Mouse (Mus musculus) gastrocnemius, postnatal 14 days (tissue): Measurements from ENCODE around the gene Cubn. TPM values are rescaled to one million over a fixed set of nuclear protein-coding genes. Genes with fewer than 3 reads are reported as not detected.

Source experiments
- DNase-seq: peaks from one replicate; pipeline ENCODE4 v3.0.0; 2021; ENCODE audit warnings: mixed read lengths
- intact Hi-C: fragments of 180-260 bp; cut with DNase I; formaldehyde crosslinking; loops from one replicate; pipeline ENCODE4 v1.15.1; 2025; ENCODE audit warnings: low total_unique reads
- long read RNA-seq, 2 experiments: library from polyadenylated mRNA; stranded (forward); transcript quantifications; one replicate each; pipeline ENCODE4 v2.0.0; 2021
- total RNA-seq, 2 experiments: library from RNA; stranded (reverse); gene quantifications; 2 replicates each; pipeline ENCODE4 v1.2.3; 2021

Gene Cubn
- under 1 TPM; 0.04 to 0.14 TPM for total RNA-seq
- long read RNA-seq, experiment 1 = 0 reads
- long read RNA-seq, experiment 2 = 0 reads

DNA sequence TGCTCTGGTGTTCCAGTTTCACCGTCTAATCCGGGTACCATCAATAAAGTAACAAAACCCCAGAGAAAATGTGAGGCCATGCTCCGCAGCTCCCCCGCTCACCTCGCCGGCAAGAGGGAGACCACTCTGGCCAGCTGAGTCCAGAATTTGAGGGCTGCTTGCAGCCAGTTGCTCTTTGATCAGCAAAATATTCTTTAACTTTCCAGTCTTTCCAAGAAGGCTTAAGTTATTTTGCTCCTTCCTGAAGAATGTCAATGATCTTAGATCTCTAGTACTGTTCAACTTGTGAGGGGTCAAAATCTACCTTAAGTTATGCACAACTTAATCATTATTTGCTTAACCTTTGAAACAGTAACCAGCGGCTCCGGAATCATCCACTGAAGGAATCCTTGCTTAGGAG lies at the start of gene Cubn:
Gene Cubn, minus strand, starts transcription at position 80 of the 400 bp plus-strand sequence.
- no peak for DNase-seq
- intact Hi-C loops = no loop called here

DNA sequence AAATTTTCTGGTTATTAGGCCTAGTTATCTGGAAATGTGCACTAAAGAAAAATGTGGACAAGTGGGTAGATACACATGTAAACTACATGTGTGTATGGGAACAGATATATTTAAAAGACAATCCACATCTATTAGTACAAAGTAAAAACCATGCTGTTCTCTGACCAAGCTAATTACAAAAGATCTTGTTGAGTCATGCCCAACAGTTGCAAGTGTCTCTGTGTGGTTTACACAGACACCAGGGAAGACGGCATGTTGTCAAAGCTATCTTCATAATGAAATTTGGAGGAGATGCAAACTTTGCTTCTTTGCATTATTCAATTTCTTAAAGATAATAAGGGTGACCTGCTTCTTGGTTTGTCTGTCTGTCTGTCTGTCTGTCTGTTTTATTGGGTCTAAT lies 48.2 kb upstream of the Cubn start:
- DNase-seq = no peak
- intact Hi-C loops = no loop called here

DNA sequence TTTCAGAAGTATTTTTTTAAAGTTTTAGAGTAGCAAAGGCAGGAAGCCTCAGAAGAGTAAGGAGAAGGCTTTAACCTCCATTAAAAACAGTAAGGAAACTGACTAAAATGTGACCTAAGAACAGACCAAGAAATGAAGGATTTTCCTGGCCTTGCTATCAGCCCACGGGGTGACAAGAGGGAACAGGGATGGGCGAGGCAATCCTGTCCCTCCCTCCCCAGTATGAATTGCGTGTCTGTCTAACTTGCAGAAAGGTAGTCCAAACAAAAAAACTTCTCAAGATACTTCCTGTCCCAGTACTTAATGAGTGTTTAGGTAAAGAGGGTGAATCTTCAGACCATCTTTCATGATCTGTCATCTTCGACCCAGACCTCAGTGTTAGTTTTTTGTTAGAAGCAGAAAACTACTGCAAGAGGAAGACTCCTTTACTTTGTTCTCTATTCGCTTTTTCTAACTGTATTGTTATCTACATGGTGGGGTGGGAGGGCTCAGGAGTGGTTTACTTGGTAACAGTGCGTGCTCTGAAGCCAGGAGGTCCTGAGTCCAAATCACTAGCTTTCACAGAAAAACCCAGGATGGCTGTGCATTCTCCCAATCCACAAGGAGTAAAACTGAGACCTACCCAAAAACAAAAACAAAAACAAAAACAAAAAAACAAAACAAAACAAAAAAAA lies 47.2 kb upstream of the Cubn start:
- DNase-seq = no peak
- intact Hi-C loops = no loop called here

DNA sequence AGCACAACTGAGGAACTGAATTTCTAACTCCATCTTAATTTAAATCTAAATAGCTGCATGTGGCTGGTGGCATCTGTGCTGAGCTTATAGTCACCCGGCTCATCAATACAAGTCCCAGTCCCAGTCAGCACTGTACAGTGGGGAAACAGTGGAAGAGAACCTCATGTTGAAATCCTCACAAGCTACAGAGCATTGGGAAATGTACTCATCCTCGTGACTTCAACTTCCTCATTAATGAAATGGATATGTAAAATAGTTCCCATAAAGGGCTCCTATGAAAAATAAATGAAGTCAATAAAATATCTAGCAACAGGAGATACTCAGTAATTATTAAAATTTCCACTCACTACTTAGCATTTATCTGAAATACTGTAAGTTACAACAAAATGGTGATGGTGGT lies 46.6 kb upstream of the Cubn start:
- intact Hi-C loops = no loop called here
- DNase-seq = no peak

DNA sequence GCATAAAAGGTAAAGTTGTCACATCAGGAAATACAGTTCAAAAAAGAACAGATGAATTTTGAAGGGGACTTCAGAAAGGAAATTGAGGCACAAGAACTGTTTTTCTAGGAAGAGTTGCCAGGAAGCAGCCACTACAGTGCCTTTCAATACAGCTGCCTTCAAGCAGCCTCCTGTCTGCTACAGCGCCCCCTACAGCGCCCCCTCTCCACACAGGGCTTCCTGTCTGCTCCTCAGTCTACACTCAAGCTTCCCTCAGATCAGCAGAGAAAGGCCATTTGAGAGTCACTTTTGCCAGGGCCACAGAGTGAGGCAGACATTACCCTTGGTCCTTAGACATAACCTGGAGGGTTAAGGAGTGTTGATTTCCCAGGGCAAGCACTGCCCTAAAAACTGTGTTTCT lies 46.1 kb upstream of the Cubn start:
- intact Hi-C loops = no loop called here
- peak; percentile 9 for DNase-seq

DNA sequence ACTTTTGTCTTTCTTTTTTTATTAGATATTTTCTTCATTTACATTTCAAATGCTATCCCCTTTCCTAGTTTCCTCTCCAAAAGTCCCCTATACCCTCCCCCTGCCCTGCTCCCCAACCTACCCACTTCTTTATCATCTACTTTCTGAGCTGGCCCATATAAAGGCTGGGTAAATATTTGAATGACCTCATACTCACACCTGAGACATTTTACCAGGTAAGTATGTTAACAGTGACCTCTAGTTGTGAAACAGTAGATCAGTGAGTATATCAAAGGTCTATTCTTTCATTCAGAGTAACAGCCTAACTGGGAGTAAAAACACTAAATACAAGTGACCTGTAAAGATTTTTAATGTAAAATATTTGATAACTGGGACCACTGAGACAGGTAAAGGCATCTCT lies 45.1 kb upstream of the Cubn start:
- DNase-seq = no peak
- intact Hi-C loops = no loop called here

DNA sequence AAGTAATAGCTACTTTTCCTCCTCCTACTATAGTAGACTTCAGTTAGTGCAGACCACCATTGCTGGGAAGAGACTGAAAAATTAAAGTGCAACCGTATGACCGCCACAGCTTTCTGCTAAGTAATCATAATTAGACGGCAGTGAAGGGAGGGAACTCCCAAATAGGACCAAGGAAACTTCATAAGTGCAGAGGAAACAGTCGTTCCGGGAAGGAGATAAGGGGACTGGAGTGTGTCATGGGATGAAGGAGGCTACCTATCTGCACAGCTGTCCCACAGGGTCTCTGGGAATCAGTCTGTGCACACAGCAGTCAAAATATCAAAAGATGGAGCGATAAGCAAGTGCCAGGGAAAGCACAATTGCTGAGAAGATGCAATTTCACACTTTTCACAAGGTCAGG lies 39.0 kb upstream of the Cubn start:
- intact Hi-C loops = no loop called here
- no peak for DNase-seq

DNA sequence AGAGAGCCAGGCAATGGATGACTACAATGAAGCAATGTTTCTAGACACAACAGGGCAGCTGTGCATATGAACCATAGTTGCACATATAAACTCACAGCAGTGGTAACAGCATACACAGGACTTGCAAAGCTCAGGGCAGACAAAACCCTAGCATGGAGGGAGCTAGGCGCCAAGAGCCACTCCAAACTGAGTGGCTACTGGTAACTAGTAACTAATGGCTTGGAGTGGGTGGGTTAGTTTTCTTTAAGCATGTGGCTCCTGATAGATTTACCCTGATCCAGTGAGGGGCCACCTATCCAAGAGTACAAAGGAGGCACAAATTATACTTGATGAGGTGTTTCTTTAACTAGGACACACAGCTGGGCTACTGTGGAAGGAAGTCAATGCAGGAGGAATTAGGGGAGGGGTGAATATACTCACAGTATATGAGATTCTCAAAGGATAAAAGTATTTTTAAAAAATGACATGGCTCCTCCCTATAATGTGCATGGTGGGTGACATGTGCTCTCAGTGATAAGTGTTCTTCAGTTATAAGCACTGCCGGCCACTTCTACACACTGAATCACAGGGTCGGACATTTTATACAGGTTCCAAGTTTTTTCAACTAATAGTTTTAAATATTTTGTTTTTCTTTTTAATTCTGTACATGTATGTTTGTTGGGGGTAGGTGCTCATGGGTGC lies 37.8 kb upstream of the Cubn start:
- intact Hi-C loops = no loop called here
- DNase-seq = no peak

DNA sequence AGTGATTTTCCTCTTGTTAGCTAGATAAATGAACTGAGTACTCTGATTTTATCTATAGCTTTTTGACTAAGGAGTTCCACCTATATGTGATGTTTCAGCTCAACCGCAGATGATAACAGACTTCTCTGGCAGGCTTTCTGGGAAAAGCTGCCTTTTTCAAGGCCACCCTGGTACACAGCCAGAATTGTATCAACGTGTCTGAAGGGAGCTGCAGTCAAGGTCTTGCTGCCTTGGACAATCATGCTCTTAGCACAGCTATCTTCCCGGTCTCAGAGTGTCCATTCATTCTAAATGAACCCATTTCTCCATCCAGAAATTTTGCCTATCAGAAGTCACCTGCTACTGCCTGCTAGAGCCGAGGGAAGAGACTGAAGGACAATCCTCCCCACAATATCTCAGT lies 35.9 kb upstream of the Cubn start:
- intact Hi-C loops = no loop called here
- DNase-seq = no peak

DNA sequence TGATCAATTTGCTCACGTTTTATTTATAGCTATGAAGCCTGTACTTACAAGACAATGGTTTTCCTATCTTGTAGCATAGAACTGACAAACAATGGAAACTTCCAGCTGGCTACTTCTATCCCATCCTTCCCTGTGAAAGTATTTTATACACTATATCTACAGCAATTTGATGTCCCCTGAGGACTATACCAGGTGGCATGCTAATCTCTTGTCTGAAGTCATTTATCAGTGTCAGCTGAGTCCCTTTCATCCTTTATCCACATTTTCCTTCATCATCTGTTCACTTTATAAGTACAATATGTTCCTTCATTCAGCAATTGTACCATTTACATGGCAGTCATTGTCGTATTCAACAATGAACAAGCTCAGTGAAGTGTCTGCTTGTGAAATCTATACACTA lies 35.5 kb upstream of the Cubn start:
- DNase-seq = no peak
- intact Hi-C loops = no loop called here

DNA sequence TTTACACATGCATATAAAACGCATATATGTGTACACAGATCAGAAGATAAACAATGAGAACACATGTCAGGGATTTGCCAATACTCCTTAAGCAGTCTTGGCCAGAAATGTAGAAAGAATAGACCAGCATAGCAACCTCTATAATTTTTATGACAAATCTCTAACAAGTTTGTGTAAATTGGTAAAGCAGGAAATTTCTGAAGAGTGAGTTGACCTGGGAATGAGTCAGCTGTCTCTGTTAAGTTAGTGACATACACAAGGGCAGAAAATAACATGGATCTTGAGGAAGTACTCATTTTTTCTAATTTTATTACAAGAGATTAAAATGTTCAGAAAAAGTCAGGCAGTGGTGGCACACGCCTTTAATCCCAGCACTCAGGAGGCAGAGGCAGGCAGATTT lies 34.6 kb upstream of the Cubn start:
- no peak for DNase-seq
- intact Hi-C loops = no loop called here

DNA sequence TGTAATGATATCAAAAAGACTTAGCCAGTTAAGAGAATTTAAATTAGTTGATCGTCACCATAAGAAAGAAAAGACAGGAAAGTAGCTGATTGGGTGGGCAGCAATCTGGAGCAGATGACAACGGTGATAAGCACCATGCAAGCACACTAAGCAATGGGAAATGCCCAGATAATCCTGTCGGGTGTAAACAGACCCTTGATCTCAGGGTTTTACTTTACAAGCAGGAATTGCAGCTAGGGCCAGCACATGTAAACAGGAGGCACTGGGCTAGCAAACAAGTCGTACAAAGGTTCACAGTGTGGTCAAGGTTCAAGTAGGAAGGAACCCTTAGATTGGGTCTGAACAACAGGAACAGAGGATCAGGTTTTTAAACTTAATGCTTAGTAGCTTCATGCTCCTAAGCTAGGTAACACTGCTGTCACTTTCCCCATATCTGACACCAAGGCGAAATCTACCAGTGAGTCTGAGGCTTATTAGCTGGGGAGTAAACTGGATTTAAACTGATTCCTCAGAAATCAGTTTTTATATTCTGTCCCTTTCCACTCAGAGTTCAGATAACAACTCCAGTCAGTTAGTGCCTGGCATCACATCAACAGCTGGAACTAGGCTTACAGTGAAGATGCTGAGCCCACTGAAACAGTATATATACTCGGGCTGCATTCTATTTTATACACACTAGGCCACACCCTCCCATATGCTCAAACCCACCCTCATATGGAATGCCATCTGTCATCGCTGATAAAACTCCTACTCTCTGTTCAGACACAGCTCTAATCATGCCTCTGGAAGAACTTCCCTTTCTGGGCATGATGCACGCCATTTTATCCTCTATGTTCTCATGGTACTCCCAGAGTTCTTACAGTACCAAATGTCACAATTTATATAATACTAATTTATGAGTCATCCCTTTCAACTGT lies 32.2 kb upstream of the Cubn start:
- DNase-seq = no peak
- intact Hi-C loops = no loop called here

DNA sequence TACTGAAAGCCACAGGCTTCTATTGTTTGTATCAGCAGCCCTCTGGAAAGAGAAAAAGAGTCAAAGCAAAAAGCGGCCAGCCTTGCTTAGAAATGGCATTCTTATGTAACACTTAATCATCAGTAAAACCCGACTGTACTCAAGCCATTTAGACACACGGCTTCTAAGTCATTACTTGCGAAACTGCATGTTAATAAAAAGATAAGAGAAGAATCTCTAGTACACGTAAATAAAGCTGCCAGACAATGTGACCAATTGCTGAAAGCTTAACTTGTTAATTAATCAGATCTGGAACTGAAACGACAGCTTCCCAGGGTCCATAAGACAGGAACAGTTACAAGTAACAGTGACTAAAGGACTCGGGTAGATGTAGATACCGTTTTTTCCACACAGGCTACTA lies 30.5 kb upstream of the Cubn start:
- DNase-seq = no peak
- intact Hi-C loops = no loop called here

DNA sequence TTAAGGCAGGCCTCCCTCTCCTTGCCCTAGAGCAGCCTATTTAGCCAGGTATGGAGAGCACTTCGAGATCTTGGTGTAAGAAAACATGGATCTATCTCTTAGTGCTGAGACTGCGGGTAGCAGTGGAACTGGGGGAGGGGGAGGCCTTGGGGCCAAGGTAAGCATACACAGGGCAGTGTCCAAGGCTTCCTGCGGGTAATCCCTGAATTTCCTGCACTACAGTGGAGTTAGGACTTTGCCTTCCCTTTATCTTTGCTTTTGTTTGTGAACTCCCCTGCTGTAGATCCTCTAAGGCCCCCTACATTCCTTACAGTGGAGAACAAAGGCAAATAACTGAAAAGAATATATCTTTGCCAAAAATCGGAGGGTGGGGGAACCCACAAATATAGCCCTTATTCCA lies 23.3 kb upstream of the Cubn start:
- intact Hi-C loops = no loop called here
- no peak for DNase-seq

DNA sequence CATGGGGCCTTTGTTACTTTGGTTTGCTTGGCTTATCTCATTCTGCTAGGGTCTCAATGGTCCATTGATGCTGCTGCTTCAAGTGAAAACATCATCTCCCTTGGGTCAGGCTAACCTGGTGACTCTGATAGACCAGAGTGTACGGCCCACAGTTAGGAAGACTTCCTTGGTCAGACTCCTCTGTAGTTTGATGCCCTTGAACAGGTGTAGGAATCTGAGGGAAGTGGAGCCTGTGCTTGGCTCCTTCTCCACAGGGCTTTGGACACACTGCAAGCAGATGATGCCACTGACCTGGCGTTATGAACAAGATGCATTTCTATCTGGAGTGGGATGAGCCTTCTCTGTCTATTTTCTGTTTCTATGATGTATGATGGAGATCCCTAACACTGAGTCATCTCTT lies 11.1 kb upstream of the Cubn start:
- intact Hi-C loops = no loop called here
- DNase-seq = no peak

DNA sequence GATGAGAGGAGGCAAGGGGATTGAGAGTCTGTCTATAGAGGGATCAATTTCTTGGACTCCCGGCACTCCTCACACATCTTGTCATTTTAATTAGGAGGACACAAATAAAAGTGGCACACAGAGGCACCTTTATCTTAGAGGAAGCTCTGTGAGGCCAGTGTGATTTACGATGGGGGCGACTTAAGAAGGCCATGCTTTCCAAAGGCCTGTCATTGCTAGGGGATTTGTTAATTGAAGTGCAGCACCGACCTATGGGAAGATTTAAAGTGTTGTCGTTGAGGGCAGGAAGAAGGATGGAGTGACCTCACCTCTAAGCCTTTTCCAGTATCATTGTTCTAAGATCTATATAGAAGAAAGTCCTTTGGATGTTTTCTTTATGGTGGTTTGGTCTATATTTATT lies 9.9 kb upstream of the Cubn start:
- intact Hi-C loops = no loop called here
- DNase-seq = no peak

DNA sequence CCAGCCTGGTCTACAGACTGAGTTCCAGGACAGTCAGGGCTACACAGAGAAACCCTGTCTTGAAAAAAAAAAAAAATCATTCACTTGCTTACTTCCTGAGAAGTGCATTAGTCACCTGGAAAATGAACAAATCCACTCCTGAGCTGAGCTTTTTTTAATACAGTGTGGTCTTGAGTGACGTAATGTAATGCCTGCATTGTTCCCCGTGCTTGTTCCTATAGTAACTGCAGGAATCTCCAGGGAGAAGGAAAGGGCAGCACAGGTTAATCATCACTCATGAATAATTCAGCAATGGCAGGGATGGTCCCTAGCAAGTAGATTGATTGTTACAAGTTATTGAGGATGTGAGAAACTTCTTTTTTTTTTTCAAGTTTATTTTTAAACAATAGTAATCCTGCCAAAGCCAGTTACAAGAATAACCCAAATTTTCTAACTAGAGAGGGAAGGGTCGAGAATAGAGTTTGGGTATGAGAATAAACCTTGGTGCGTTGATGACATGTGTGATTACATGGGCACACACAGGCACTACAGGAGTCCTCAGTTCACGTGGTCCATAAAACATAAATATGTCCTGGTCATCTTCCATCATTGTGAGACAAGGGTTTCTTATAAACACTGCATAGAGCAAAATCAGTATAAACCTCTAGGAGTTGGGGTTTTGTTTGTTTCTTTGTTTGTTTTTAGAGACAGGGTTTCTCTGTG lies 8.8 kb upstream of the Cubn start:
- intact Hi-C loops = no loop called here
- no peak for DNase-seq

DNA sequence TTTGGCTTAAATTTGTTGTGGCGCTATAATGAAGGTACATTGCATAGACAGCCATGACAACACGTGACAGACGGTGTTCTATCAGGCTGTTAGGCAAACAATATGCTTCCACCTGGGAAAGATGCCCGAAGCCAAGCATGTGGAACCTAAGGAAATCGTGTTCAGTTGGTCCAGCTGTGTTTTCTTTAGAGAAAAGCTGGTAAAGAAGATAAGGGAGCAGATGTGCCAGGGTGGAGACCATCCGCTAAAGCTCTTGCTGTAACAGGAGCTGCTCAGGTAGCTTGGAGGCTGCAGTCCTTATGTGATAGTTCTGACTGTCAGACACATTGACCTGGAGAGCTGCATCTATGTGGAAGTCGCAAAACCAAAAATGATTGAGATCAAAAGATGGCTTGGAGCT lies 7.6 kb upstream of the Cubn start:
- intact Hi-C loops = no loop called here
- no peak for DNase-seq

DNA sequence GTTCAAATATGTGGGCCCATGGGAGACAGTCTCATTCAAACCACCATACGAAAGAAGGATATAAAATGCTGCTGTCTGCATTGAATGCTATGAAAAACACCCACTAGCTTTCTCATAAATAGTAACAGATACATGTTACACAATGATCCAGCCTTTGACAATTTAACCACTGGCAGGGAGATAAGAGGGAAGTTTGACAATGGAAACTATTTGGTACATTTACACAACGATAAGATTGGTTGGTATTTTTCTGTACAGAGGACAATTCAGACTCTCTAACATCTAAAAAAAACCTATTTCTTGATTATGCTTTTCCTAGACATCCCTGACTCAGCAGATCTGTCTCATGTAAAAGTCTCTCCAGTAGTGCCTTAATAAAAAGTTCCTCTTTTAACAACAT lies 4.5 kb upstream of the Cubn start:
- intact Hi-C loops = no loop called here
- no peak for DNase-seq

DNA sequence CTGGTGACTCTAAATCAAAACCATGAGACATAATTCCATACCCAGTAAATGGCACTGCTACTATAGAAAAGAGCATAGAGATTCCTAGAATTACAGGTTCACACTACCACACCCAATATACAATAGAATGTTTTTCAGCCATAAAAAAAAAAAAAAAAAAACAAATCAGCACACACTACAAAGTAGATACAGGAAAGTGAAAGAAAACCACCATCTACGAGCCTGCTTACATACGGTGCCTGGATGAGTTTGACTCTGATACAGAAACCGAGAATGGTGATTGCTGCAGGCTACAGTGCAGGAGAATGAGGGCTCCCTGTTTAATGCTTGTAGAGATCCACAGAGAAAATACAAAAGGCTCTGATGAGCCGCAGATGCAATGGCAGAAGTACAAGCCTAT lies 1.3 kb upstream of the Cubn start:
- DNase-seq = no peak
- intact Hi-C loops = no loop called here
